11 mouse cellular contexts compared by ENCODE assay signal in genomic region chr3:79039666-79040450, GRCm38 (mm10).
DNase-seq lines count a peak whose midpoint lies in the region; ATAC-seq and TF ChIP-seq lines count a peak whose summit lies in the region.
"Had no signal": no experiment of that assay in that cellular context is flagged by ENCODE, and none has a peak within 500 bp of the region (broad histone marks: within the 10 kb centered on the region; RNA-seq: fewer than 3 reads in every experiment).

No protein-coding gene starts in this region.

- no peak overlapping the region for H3K4me3 ChIP-seq in gastrocnemius, adult 2 months
- no peak overlapping the region for H3K4me3 ChIP-seq in stomach, embryonic 14.5 days (ENCODE audit: low read depth, low read length)
- H3K4me3 ChIP-seq in stomach, postnatal 0 days (ENCODE audit: low read depth, low read length): no peak overlapping the region
- H3K4me3 ChIP-seq in stomach, embryonic 15.5 days (replicated peaks): no peak overlapping the region
- H3K4me3 ChIP-seq in forebrain, embryonic 16.5 days (replicated peaks; ENCODE audit: low read length): no peak overlapping the region
- H3K4me3 ChIP-seq: forebrain, embryonic 13.5 days; intestine, embryonic 15.5 days had no signal

- H3K4me1 ChIP-seq in stomach, embryonic 14.5 days (ENCODE audit: control insufficient read depth, insufficient read depth, low read length): no peaks in the 10 kb centered on the region
- no peaks in the 10 kb centered on the region for H3K4me1 ChIP-seq in stomach, postnatal 0 days (replicated peaks; ENCODE audit: control insufficient read depth, insufficient read depth)
- no peaks in the 10 kb centered on the region for H3K4me1 ChIP-seq in stomach, embryonic 15.5 days
- H3K4me1 ChIP-seq in forebrain, embryonic 16.5 days (replicated peaks; ENCODE audit: control insufficient read depth, insufficient read depth, low read length): no peaks in the 10 kb centered on the region
- H3K4me1 ChIP-seq: forebrain, embryonic 13.5 days; intestine, embryonic 15.5 days had no signal

- intact Hi-C loops in gastrocnemius, adult 2 months (cut with DNase I): loop anchor here (5.0 kb wide), 1 partner anchor 53 kb away; no protein-coding TSS in a partner anchor

- H3K9ac ChIP-seq in stomach, embryonic 14.5 days (replicated peaks; ENCODE audit: low read depth, low read length): no peak overlapping the region
- no peak overlapping the region for H3K9ac ChIP-seq in stomach, postnatal 0 days (ENCODE audit: low read length)
- H3K9ac ChIP-seq in stomach, embryonic 15.5 days: no peak overlapping the region
- no peak overlapping the region for H3K9ac ChIP-seq in forebrain, embryonic 16.5 days (replicated peaks; ENCODE audit: low read depth, low read length)
- H3K9ac ChIP-seq: forebrain, embryonic 13.5 days; intestine, embryonic 15.5 days; liver, embryonic 14.5 days had no signal

- H3K4me2 ChIP-seq in stomach, embryonic 14.5 days (replicated peaks; ENCODE audit: low read depth, low read length): no peak overlapping the region
- H3K4me2 ChIP-seq in stomach, postnatal 0 days (replicated peaks; ENCODE audit: low read depth): no peak overlapping the region
- no peak overlapping the region for H3K4me2 ChIP-seq in stomach, embryonic 15.5 days
- no peak overlapping the region for H3K4me2 ChIP-seq in forebrain, embryonic 16.5 days (ENCODE audit: low read length)
- H3K4me2 ChIP-seq: forebrain, embryonic 13.5 days; intestine, embryonic 15.5 days had no signal

- 37% methylated on average over 2 of the region's 2 CpGs for WGBS in stomach, embryonic 14.5 days
- 28% methylated on average over 2 of the region's 2 CpGs for WGBS in stomach, postnatal 0 days
- WGBS in stomach, embryonic 15.5 days: 35% methylated on average over 2 of the region's 2 CpGs
- 43% methylated on average over 2 of the region's 2 CpGs for WGBS in forebrain, embryonic 16.5 days

- H3K27ac ChIP-seq in gastrocnemius, adult 2 months: peak overlapping the region; percentile 71
- H3K27ac ChIP-seq in stomach, embryonic 14.5 days (ENCODE audit: low read length): no peak overlapping the region
- no peak overlapping the region for H3K27ac ChIP-seq in stomach, postnatal 0 days (replicated peaks)
- H3K27ac ChIP-seq in stomach, embryonic 15.5 days: no peak overlapping the region
- no peak overlapping the region for H3K27ac ChIP-seq in forebrain, embryonic 16.5 days (ENCODE audit: low read length)
- H3K27ac ChIP-seq: forebrain, embryonic 13.5 days; intestine, embryonic 15.5 days; liver, embryonic 14.5 days had no signal

- H3K36me3 ChIP-seq in stomach, embryonic 14.5 days (ENCODE audit: control insufficient read depth, insufficient read depth, low read length): no peaks in the 10 kb centered on the region
- H3K36me3 ChIP-seq in stomach, postnatal 0 days (ENCODE audit: control insufficient read depth, insufficient read depth, low read length): no peaks in the 10 kb centered on the region
- H3K36me3 ChIP-seq in stomach, embryonic 15.5 days: no peaks in the 10 kb centered on the region
- no peaks in the 10 kb centered on the region for H3K36me3 ChIP-seq in forebrain, embryonic 16.5 days (ENCODE audit: control insufficient read depth, insufficient read depth)
- H3K36me3 ChIP-seq: intestine, embryonic 15.5 days had no signal

- DNase-seq in gastrocnemius, adult 2 months: peak; percentile 21
- DNase-seq in gastrocnemius, postnatal 4 days (ENCODE audit: low spot score in 2 of 2): no peak
- DNase-seq in stomach, postnatal 0 days (ENCODE audit: low spot score): no peak
- peak; percentile 32 for DNase-seq in induced T-regulatory cell, adult 2 months (ENCODE audit: low read depth)
- no peak for DNase-seq in right cerebral cortex, postnatal 36 days (ENCODE audit: low spot score in 2 of 2)

- TF ChIP-seq CTCF in gastrocnemius, adult 2 months (IDR thresholded peaks at IDR 0.05): no peak
- no peak for TF ChIP-seq CTCF in stomach, postnatal 0 days (IDR thresholded peaks at IDR 0.05; ENCODE audit: low read depth)

- H3K9me3 ChIP-seq in stomach, embryonic 14.5 days (ENCODE audit: control insufficient read depth, low read depth, low read length): no peaks in the 10 kb centered on the region
- no peaks in the 10 kb centered on the region for H3K9me3 ChIP-seq in stomach, postnatal 0 days (ENCODE audit: control insufficient read depth, low read length)
- no peaks in the 10 kb centered on the region for H3K9me3 ChIP-seq in stomach, embryonic 15.5 days
- no peaks in the 10 kb centered on the region for H3K9me3 ChIP-seq in forebrain, embryonic 16.5 days (ENCODE audit: control insufficient read depth, low read length)
- H3K9me3 ChIP-seq: forebrain, embryonic 13.5 days; intestine, embryonic 15.5 days had no signal

- TF ChIP-seq EP300 in stomach, postnatal 0 days (optimal IDR thresholded peaks at IDR 0.05): no peak

- peak; percentile 53 for ATAC-seq in stomach, embryonic 14.5 days (ENCODE audit: insufficient number of reproducible peaks, insufficient read depth, low FRiP score, low read depth)
- ATAC-seq in stomach, postnatal 0 days (ENCODE audit: low FRiP score, low TSS enrichment): no peak
- ATAC-seq in stomach, embryonic 15.5 days (ENCODE audit: insufficient read depth, low FRiP score, low read depth): peak; percentile 81
- ATAC-seq in forebrain, embryonic 16.5 days: no peak
- ATAC-seq: forebrain, embryonic 13.5 days; intestine, embryonic 15.5 days had no signal

- H3K27me3 ChIP-seq in stomach, embryonic 14.5 days (ENCODE audit: control insufficient read depth, insufficient read depth, low read length): no peaks in the 10 kb centered on the region
- H3K27me3 ChIP-seq in stomach, postnatal 0 days (ENCODE audit: control insufficient read depth, insufficient read depth, low read length): no peaks in the 10 kb centered on the region
- H3K27me3 ChIP-seq in stomach, embryonic 15.5 days (replicated peaks): no peaks in the 10 kb centered on the region
- no peaks in the 10 kb centered on the region for H3K27me3 ChIP-seq in forebrain, embryonic 16.5 days (replicated peaks; ENCODE audit: control insufficient read depth, insufficient read depth, low read length)
- H3K27me3 ChIP-seq: forebrain, embryonic 13.5 days; intestine, embryonic 15.5 days had no signal

Comparison
In these comparisons a context has a peak if more than half of its experiments do, and no peak if none do; other contexts are left out.
1. DNase-seq: peak in gastrocnemius, adult 2 months (single experiment) and induced T-regulatory cell, adult 2 months (single experiment); none in gastrocnemius, postnatal 4 days (0 of 2), stomach, postnatal 0 days (single experiment) and right cerebral cortex, postnatal 36 days (0 of 2).
2. ATAC-seq: peak in stomach, embryonic 14.5 days (single experiment) and stomach, embryonic 15.5 days (single experiment); none in stomach, postnatal 0 days (single experiment) and forebrain, embryonic 16.5 days (single experiment).